Mouse (Mus musculus) frontal cortex, postnatal 25 days (tissue): ENCODE measurements around the gene Tmco2.
A peak's percentile ranks its signal among the peaks of the same experiment; 100 is the strongest.
"Not testable (repeated sequence)": the region's sequence is repeated elsewhere in the genome, so short reads cannot be mapped to it uniquely, and the experiment has no call there.

Source experiments
- DNase-seq, 2 experiments: peaks; one replicate each; pipeline ENCODE4 v3.0.0; 2022; ENCODE audit warnings: low spot score in 2 of 2

Tmco2 gene

GRCm38 (mm10) chr4:121109126-121109525 is at the start of gene Tmco2:
Gene Tmco2, minus strand, starts transcription at chr4:121109226.
- DNase-seq: no peak

- peak; percentile 20 to 30 for DNase-seq
These were observed 5.7 kb downstream of the Tmco2 start for GRCm38 (mm10) chr4:121103304-121103703.

- peak; percentile 82 to 85 for DNase-seq
These were observed 11.2 kb downstream of the Tmco2 start, which contains the start of gene Zmpste24 for GRCm38 (mm10) chr4:121097650-121098378. Gene Zmpste24, minus strand, starts transcription at chr4:121098241.

- DNase-seq: no peak
These were observed 18.8 kb downstream of the Tmco2 start for GRCm38 (mm10) chr4:121090211-121090610.

GRCm38 (mm10) chr4:121088696-121089095 is 20.3 kb downstream of the Tmco2 start:
- no peak for DNase-seq

GRCm38 (mm10) chr4:121084506-121084905 is 24.5 kb downstream of the Tmco2 start:
- no peak for DNase-seq

GRCm38 (mm10) chr4:121080395-121080794 is 28.6 kb downstream of the Tmco2 start:
- DNase-seq: no peak

- no peak for DNase-seq
These were observed 30.9 kb downstream of the Tmco2 start for GRCm38 (mm10) chr4:121077915-121078646.

GRCm38 (mm10) chr4:121074250-121074649 is 34.8 kb downstream of the Tmco2 start:
- DNase-seq: no peak

- no peak for DNase-seq
These were observed 43.7 kb downstream of the Tmco2 start for GRCm38 (mm10) chr4:121065336-121065735.

GRCm38 (mm10) chr4:121059218-121059617 is 49.8 kb downstream of the Tmco2 start:
- DNase-seq: not testable (repeated sequence)

- DNase-seq: no peak
These were observed 52.0 kb downstream of the Tmco2 start for GRCm38 (mm10) chr4:121057032-121057431.

GRCm38 (mm10) chr4:121056342-121056741 is 52.7 kb downstream of the Tmco2 start:
- DNase-seq: no peak
